Mouse (Mus musculus): ENCODE data around the gene Cks1b.

DNA sequence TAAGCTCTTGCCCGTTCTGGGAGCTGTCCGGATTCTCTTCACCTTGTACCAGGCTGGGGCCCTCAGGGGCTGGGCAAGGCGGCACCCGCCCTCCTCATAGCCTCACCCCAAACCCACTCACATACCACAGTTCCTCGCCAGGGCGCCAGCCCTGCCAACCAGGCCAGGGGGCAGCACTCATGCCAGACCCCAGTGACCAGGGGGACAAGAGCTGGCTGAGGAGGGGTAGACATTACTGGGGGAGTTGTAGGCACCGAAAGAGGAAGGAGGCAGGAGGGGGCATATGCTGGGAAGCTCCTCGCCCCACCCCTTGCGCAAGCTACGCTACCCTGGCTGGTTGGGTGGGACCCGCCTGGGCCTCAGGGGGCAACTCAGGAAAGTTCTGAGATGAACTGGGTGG is 30.6 kb downstream of the Cks1b start:
- no peak for TF ChIP-seq CTCF (IDR thresholded peaks at IDR 0.05; ENCODE audit: control insufficient read depth, insufficient read depth, insufficient replicate concordance, low read depth, low read length)
- no peak for TF ChIP-seq POLR2A (IDR thresholded peaks at IDR 0.05; ENCODE audit: control insufficient read depth, low read depth, low read length)

All from testis, adult 2 months (tissue).